Mouse (Mus musculus): ENCODE data around the gene Agap1. TPM values are rescaled to one million over a fixed set of nuclear protein-coding genes. Genes with fewer than 3 reads are reported as not detected.
A peak's percentile ranks its signal among the peaks of the same experiment; 100 is the strongest.

Gene Agap1
- polyA plus RNA-seq, 1 experiment from 2014 or later, result 27.2 TPM

GRCm38 (mm10) chr1:89822431-89822830 lies 367.8 kb downstream of the Agap1 start:
- no peaks in the 10 kb centered on the region for H3K9me3 ChIP-seq
- peaks cover 10% of the 10 kb centered on the region; the same call in 1 of the 2 replicates for H3K27me3 ChIP-seq (ENCODE audit: insufficient read depth, poor library complexity, severe bottlenecking)
- H3K4me1 ChIP-seq (replicated peaks), result peaks cover 59% of the 10 kb centered on the region
- peak; percentile 22 for DNase-seq (ENCODE audit: low spot score)
- no peak overlapping the region for H3K27ac ChIP-seq
- no peaks in the 10 kb centered on the region for H3K36me3 ChIP-seq
- WGBS, result 77% methylated on average over 3 of the region's 3 CpGs
- H3K4me3 ChIP-seq, result no peak overlapping the region

DNA sequence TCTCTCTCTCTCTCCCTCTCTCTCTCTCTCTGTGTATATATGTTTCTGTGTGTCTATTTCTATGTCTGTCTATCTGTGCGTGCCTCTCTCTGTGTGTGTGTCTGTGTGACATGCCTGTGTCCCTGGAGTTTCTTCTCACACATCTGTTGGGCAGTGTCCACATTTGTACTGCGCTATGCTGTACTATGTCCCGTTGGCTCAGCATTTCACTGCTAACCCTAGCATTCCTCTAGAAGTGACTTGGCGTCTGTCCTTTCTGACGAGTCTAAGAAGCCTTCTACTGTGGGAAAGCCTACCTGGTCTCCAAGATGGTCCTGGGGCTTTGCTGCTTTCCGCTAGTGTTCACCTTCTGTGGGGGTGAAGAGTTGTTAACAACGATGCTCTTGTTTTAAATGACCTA lies 368.4 kb downstream of the Agap1 start:
- 86% methylated on average over 7 of the region's 7 CpGs for WGBS
- Histone ChIP-seq H3K27me3 (ENCODE audit: insufficient read depth, poor library complexity, severe bottlenecking) (peaks cover 10% of the 10 kb centered on the region; the same call in 1 of the 2 replicates), H3K4me1 (replicated peaks) (peaks cover 55% of the 10 kb centered on the region), H3K36me3 (no peaks in the 10 kb centered on the region), H3K9me3 (no peaks in the 10 kb centered on the region), H3K27ac (no peak overlapping the region), H3K4me3 (no peak overlapping the region)
- no peak for DNase-seq (ENCODE audit: low spot score)

GRCm38 (mm10) chr1:89827051-89827450 lies 372.4 kb downstream of the Agap1 start:
- 53% methylated on average over 3 of the region's 3 CpGs for WGBS
- peaks cover 40% of the 10 kb centered on the region for H3K4me1 ChIP-seq (replicated peaks)
- no peaks in the 10 kb centered on the region for H3K36me3 ChIP-seq
- H3K27me3 ChIP-seq (ENCODE audit: insufficient read depth, poor library complexity, severe bottlenecking), result peaks cover 10% of the 10 kb centered on the region; the same call in 1 of the 2 replicates
- H3K9me3 ChIP-seq, result no peaks in the 10 kb centered on the region
- H3K4me3 ChIP-seq, result no peak overlapping the region
- DNase-seq (ENCODE audit: low spot score), result no peak
- H3K27ac ChIP-seq, result no peak overlapping the region

DNA sequence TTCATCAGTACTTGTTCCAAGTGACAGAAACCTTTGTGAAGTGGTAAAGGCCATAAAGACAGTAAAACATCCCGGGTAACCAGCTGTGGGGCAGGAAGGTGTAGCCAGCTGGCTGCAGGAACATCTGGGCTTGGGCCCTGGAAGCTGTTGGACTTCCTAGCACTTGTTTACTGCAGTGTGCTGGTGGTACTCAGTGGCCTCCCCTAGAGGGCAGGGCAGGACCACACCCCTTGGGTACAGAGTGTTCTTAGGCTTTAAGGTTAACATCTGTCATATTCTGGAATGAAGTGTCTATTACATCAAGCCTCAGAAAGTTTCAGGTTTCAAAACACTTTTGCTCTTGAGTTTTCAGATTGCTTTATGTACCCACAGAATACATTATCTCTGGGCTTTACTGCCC lies 376.5 kb downstream of the Agap1 start:
- Histone ChIP-seq H3K36me3 (peaks cover 6% of the 10 kb centered on the region; the same call in 1 of the 2 replicates), H3K4me3 (no peak overlapping the region), H3K27ac (no peak overlapping the region), H3K4me1 (replicated peaks) (peaks cover 20% of the 10 kb centered on the region), H3K27me3 (ENCODE audit: insufficient read depth, poor library complexity, severe bottlenecking) (no peaks in the 10 kb centered on the region), H3K9me3 (no peaks in the 10 kb centered on the region)
- 88% methylated on average over 1 of the region's 1 CpGs for WGBS
- DNase-seq (ENCODE audit: low spot score), result no peak

DNA sequence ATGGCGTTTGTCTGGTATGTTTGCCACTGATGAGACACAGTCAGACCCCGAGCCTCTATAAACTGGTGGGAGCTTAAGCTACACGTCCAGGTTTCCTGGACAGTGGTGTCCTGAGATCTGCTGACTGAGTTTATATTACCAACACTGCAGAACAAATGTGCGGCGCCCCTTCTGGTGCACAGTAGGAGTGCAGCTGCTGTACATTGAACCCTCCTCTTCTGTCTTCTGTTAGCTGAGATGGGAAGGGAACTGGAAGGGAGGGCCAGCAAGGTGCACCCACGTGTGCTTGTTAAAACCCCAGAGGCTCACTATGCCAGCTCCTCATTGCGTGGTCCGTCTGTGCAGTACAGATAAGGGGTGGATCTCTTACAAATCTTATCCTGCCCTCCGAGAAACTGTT lies 389.5 kb downstream of the Agap1 start:
- peaks cover 40% of the 10 kb centered on the region for H3K4me1 ChIP-seq (replicated peaks)
- no peak for DNase-seq (ENCODE audit: low spot score)
- H3K36me3 ChIP-seq, result peaks cover 50% of the 10 kb centered on the region
- WGBS, result 75% methylated on average over 9 of the region's 9 CpGs
- H3K27ac ChIP-seq, result no peak overlapping the region
- H3K27me3 ChIP-seq (ENCODE audit: insufficient read depth, poor library complexity, severe bottlenecking), result peaks cover 43% of the 10 kb centered on the region
- peaks cover 4% of the 10 kb centered on the region; the same call in 1 of the 2 replicates for H3K9me3 ChIP-seq
- no peak overlapping the region for H3K4me3 ChIP-seq

GRCm38 (mm10) chr1:89845487-89845886 lies 390.9 kb downstream of the Agap1 start:
- no peak overlapping the region for H3K4me3 ChIP-seq
- no peak for DNase-seq (ENCODE audit: low spot score)
- no peak overlapping the region for H3K27ac ChIP-seq
- peaks cover 38% of the 10 kb centered on the region for H3K36me3 ChIP-seq
- H3K4me1 ChIP-seq (replicated peaks), result peaks cover 50% of the 10 kb centered on the region
- 86% methylated on average over 4 of the region's 4 CpGs for WGBS
- H3K27me3 ChIP-seq (ENCODE audit: insufficient read depth, poor library complexity, severe bottlenecking), result peaks cover 48% of the 10 kb centered on the region
- H3K9me3 ChIP-seq, result peaks cover 4% of the 10 kb centered on the region; the same call in 1 of the 2 replicates

DNA sequence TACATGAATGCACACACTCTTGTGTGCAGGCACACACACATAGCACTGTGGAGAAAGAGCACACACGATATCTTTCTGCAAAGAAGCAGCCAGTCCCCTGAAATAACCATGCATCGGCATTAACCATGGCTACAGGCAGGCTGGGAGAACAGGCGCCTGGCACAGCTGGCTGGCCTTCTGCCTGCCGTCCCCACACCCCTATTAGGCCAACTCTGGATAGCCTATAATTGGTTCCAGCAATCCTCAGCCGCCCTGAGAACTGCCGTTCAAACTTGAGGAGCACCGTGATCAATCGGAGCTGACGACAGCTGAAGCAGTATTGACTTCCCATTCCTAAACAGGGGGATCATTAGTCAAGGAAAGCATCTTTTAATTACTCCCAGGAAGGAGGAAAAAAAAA lies 391.5 kb downstream of the Agap1 start:
- Histone ChIP-seq H3K36me3 (peaks cover 33% of the 10 kb centered on the region), H3K27ac (no peak overlapping the region), H3K4me3 (no peak overlapping the region), H3K27me3 (ENCODE audit: insufficient read depth, poor library complexity, severe bottlenecking) (peaks cover 54% of the 10 kb centered on the region), H3K9me3 (peaks cover 4% of the 10 kb centered on the region; the same call in 1 of the 2 replicates), H3K4me1 (replicated peaks) (peaks cover 53% of the 10 kb centered on the region)
- WGBS, result 64% methylated on average over 9 of the region's 9 CpGs
- DNase-seq (ENCODE audit: low spot score), result peak; percentile 27

GRCm38 (mm10) chr1:89848356-89849039 lies 393.9 kb downstream of the Agap1 start:
- peak overlapping the region; percentile 31; the same call in 1 of the 2 replicates for H3K27ac ChIP-seq
- H3K4me3 ChIP-seq, result no peak overlapping the region
- H3K36me3 ChIP-seq, result peaks cover 17% of the 10 kb centered on the region
- H3K4me1 ChIP-seq (replicated peaks), result peaks cover 53% of the 10 kb centered on the region
- peak; percentile 29 for DNase-seq (ENCODE audit: low spot score)
- 50% methylated on average over 17 of the region's 17 CpGs for WGBS
- peaks cover 58% of the 10 kb centered on the region for H3K27me3 ChIP-seq (ENCODE audit: insufficient read depth, poor library complexity, severe bottlenecking)
- no peaks in the 10 kb centered on the region for H3K9me3 ChIP-seq

DNA sequence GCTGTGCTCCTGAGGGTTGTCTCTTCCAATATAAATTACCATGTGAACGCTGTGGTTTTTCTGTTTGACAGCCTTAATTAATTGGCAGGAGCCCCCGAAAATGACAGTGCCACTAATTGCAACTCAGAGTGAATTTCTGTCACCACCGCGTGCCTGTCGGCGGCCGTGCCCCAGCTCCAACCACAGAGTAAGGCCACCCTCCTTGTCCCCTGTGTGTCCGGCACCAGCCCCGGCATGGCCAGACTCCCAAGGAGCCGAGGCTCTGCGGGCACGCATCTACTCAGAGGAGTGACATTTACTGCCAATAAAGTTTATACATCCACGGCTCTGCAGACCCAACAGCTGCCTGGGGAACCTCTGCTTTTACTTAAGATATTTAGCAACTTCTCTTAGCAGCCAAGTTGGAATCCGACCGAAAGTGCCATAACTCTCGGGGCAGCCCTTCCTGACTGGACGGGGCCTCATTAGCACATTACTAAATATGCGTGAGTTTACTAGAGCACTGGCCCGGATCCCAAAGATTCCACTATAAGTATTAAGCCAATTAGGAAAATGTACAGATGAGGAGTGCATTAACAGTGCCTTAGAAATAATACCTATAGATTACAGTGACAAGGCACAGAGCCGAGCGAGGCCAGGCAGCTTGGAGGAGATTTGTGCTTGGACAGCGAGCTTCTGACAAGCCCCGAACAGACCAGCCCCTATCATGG lies 394.7 kb downstream of the Agap1 start:
- no peaks in the 10 kb centered on the region for H3K9me3 ChIP-seq
- DNase-seq (ENCODE audit: low spot score), result no peak
- no peak overlapping the region for H3K4me3 ChIP-seq
- peaks cover 53% of the 10 kb centered on the region for H3K27me3 ChIP-seq (ENCODE audit: insufficient read depth, poor library complexity, severe bottlenecking)
- no peak overlapping the region for H3K27ac ChIP-seq
- peaks cover 49% of the 10 kb centered on the region for H3K4me1 ChIP-seq (replicated peaks)
- peaks cover 14% of the 10 kb centered on the region for H3K36me3 ChIP-seq
- WGBS, result 80% methylated on average over 23 of the region's 23 CpGs

- DNase-seq (ENCODE audit: low spot score), result no peak
- Histone ChIP-seq H3K27ac (no peak overlapping the region), H3K4me1 (replicated peaks) (peaks cover 47% of the 10 kb centered on the region)
Observed at GRCm38 (mm10) chr1:89849861-89850230, 395.2 kb downstream of the Agap1 start.

GRCm38 (mm10) chr1:89850681-89851414 lies 396.2 kb downstream of the Agap1 start:
- no peaks in the 10 kb centered on the region for H3K9me3 ChIP-seq
- H3K27me3 ChIP-seq (ENCODE audit: insufficient read depth, poor library complexity, severe bottlenecking), result peaks cover 39% of the 10 kb centered on the region
- 75% methylated on average over 11 of the region's 11 CpGs for WGBS

More at GRCm38 (mm10) chr1:89849861-89850230, 395.2 kb downstream of the Agap1 start:
- WGBS, result 86% methylated on average over 7 of the region's 7 CpGs
- peaks cover 49% of the 10 kb centered on the region for H3K27me3 ChIP-seq (ENCODE audit: insufficient read depth, poor library complexity, severe bottlenecking)
- no peak overlapping the region for H3K4me3 ChIP-seq
- H3K9me3 ChIP-seq, result no peaks in the 10 kb centered on the region
- H3K36me3 ChIP-seq, result peaks cover 14% of the 10 kb centered on the region

DNA sequence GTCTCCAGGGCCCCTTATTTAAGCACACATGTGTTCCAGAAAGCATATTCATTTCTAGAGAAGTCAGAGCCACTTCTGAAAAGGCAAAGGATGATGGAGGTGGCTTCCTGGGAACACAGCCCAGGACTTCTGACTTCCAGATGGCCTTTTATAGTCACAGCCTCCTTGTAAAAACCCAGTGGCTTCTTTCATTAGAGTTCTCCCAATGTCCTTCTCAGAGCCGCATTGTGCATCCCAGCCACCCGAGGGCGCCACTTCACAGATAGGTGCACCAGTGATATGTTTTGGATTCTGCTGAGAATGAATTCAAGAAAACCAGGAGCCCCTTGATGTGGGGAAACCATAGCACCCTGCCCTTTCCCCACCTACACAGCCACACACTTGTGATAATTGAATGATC lies 404.6 kb downstream of the Agap1 start:
- Histone ChIP-seq H3K36me3 (no peaks in the 10 kb centered on the region), H3K9me3 (no peaks in the 10 kb centered on the region), H3K27ac (peak overlapping the region; percentile 41; the same call in 1 of the 2 replicates), H3K27me3 (ENCODE audit: insufficient read depth, poor library complexity, severe bottlenecking) (peaks cover 14% of the 10 kb centered on the region), H3K4me1 (replicated peaks) (peaks cover 36% of the 10 kb centered on the region), H3K4me3 (no peak overlapping the region)
- 18% methylated on average over 3 of the region's 3 CpGs for WGBS
- DNase-seq (ENCODE audit: low spot score), result peak; percentile 69

More at GRCm38 (mm10) chr1:89850681-89851414, 396.2 kb downstream of the Agap1 start:
- H3K36me3 ChIP-seq, result peaks cover 10% of the 10 kb centered on the region
- H3K4me3 ChIP-seq, result no peak overlapping the region
- DNase-seq (ENCODE audit: low spot score), result no peak
- H3K4me1 ChIP-seq (replicated peaks), result peaks cover 46% of the 10 kb centered on the region
- no peak overlapping the region for H3K27ac ChIP-seq

All from hindbrain, embryonic 10.5 days (tissue).